14 mouse cellular contexts compared by ENCODE assay signal in genomic region chr19:16031276-16031675, GRCm38 (mm10).
"Had no signal": no experiment of that assay in that cellular context is flagged by ENCODE, and none has a peak within 500 bp of the region (broad histone marks: within the 10 kb centered on the region; RNA-seq: fewer than 3 reads in every experiment).

No protein-coding gene starts in this region.

- H3K4me2 ChIP-seq: liver, embryonic 13.5 days; midbrain, embryonic 13.5 days had no signal

- H3K9me3 ChIP-seq: liver, embryonic 13.5 days; midbrain, embryonic 10.5 days; midbrain, embryonic 13.5 days had no signal

- H3K27ac ChIP-seq: kidney, postnatal 0 days; left cerebral cortex, adult 2 months; liver, embryonic 13.5 days; midbrain, embryonic 10.5 days; midbrain, embryonic 13.5 days; stomach, postnatal 0 days had no signal

- ATAC-seq: midbrain, embryonic 13.5 days had no signal

- H3K4me3 ChIP-seq: left cerebral cortex, adult 2 months; liver, embryonic 13.5 days; midbrain, embryonic 10.5 days; midbrain, embryonic 13.5 days had no signal

- H3K27me3 ChIP-seq: liver, embryonic 13.5 days; midbrain, embryonic 13.5 days had no signal

- DNase-seq: kidney, postnatal 36 days; layer of hippocampus, postnatal 36 days; liver, embryonic 13.5 days; lung, adult 2 months; lung, postnatal 14 days; lung, postnatal 4 days; thymus, adult 2 months; thymus, postnatal 14 days; thymus, postnatal 4 days had no signal

- H3K9ac ChIP-seq: liver, embryonic 13.5 days; midbrain, embryonic 13.5 days had no signal

- H3K36me3 ChIP-seq: liver, embryonic 13.5 days; midbrain, embryonic 10.5 days; midbrain, embryonic 13.5 days had no signal

- H3K4me1 ChIP-seq: midbrain, embryonic 13.5 days had no signal
